Mouse (Mus musculus): ENCODE results near the gene Alad. TPM values are rescaled to one million over a fixed set of nuclear protein-coding genes. Genes with fewer than 3 reads are reported as not detected.

Gene Alad
- polyA plus RNA-seq, 1 experiment from 2014 or later = 161 TPM

DNA sequence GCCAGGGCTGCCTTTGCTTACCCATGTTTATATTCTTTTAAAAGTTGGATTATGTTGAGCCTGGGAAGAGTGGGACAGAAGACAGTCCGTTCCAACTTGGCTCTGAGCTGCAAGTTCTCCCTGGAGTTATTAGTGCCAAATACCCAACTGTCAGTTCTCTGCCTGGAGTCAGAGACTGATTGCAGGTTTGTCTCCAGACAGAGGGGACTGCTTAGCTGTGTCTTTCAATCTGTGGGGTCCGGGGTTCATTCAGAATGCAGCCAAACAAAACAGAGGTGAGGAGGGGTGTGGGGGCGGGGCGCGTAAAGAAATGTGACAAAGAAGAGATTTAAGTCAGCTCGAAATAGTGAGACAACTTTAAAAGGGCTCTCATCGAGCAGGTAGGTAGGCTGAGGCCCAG, 18.2 kb downstream of the Alad start:
- H3K27me3 ChIP-seq (ENCODE audit: control insufficient read depth, insufficient read depth, low read length) = no peaks in the 10 kb centered on the region
- peak overlapping the region; percentile 72 for H3K4me3 ChIP-seq (ENCODE audit: low read depth, low read length)
- peaks cover 7% of the 10 kb centered on the region; the same call in 1 of the 2 replicates for H3K4me1 ChIP-seq (replicated peaks; ENCODE audit: control insufficient read depth, insufficient read depth)
- WGBS = under 1% methylated on average over 7 of the region's 7 CpGs
- DNase-seq (ENCODE audit: low spot score) = peak; percentile 33
- H3K36me3 ChIP-seq (ENCODE audit: control insufficient read depth, insufficient read depth, low read length) = peaks cover 9% of the 10 kb centered on the region
- ATAC-seq (ENCODE audit: low FRiP score, low TSS enrichment) = no peak
- peak overlapping the region; percentile 91 for H3K27ac ChIP-seq (replicated peaks)
- peak overlapping the region; percentile 66 for H3K4me2 ChIP-seq (replicated peaks; ENCODE audit: low read depth)
- H3K9ac ChIP-seq (ENCODE audit: low read length) = peak overlapping the region; percentile 82
- H3K9me3 ChIP-seq (ENCODE audit: control insufficient read depth, low read length) = no peaks in the 10 kb centered on the region
- TF ChIP-seq EP300 (optimal IDR thresholded peaks at IDR 0.05) = no peak
- no peak for TF ChIP-seq CTCF (IDR thresholded peaks at IDR 0.05; ENCODE audit: low read depth)

DNA sequence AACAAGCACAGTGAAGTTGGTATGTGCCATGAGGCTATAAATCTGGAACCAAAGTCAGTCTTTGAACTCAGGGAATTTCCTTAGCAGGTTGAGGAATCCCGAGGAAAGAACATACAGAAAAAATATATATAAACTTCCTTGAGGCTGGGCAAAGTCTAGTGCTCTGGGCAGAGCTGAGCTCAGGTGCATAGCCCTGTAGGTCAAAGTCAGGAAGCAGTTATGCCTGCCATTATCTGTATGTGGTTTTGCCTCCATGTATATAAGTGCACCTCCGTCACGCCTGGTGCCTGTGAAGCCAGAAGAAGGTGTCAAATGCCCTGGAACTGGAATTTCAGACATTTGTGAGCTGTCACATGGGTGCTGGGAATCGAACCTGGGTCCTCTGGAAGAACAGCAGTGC, 18.9 kb downstream of the Alad start:
- H3K36me3 ChIP-seq (ENCODE audit: control insufficient read depth, insufficient read depth, low read length) = peaks cover 9% of the 10 kb centered on the region
- peak overlapping the region; percentile 91 for H3K27ac ChIP-seq (replicated peaks)
- ATAC-seq (ENCODE audit: low FRiP score, low TSS enrichment) (peak; percentile 57; the same call in 1 of the 2 replicates), DNase-seq (ENCODE audit: low spot score) (peak; percentile 45)
- 59% methylated on average over 4 of the region's 4 CpGs for WGBS
- H3K27me3 ChIP-seq (ENCODE audit: control insufficient read depth, insufficient read depth, low read length) = no peaks in the 10 kb centered on the region
- TF ChIP-seq CTCF (IDR thresholded peaks at IDR 0.05; ENCODE audit: low read depth) (no peak), EP300 (optimal IDR thresholded peaks at IDR 0.05) (no peak)
- H3K4me1 ChIP-seq (replicated peaks; ENCODE audit: control insufficient read depth, insufficient read depth) = peaks cover 10% of the 10 kb centered on the region
- no peak overlapping the region for H3K4me3 ChIP-seq (ENCODE audit: low read depth, low read length)
- H3K9me3 ChIP-seq (ENCODE audit: control insufficient read depth, low read length) = no peaks in the 10 kb centered on the region
- peak overlapping the region; percentile 66 for H3K4me2 ChIP-seq (replicated peaks; ENCODE audit: low read depth)
- H3K9ac ChIP-seq (ENCODE audit: low read length) = no peak overlapping the region

DNA sequence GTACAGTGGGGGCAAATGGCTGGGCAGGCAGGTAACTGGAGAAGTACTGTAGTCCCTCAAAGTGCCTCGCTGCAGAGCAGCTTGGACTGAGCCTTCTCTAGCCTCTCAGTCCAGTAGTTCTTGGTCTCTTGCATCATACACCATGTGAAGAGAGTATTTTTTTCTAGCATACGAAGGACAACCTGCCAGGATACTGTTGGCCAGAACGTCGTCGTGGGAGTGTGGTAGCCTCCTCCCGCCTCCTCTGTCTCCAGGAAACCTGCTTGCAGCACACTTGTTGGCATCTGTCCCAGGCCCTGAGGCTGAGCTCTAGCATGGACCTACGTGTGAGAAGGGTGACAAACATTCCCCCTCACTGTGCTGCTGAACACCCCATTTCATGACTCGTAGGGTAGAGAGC, 22.9 kb downstream of the Alad start:
- WGBS = 37% methylated on average over 8 of the region's 8 CpGs
- H3K9ac ChIP-seq (ENCODE audit: low read length) = no peak overlapping the region
- TF ChIP-seq EP300 (optimal IDR thresholded peaks at IDR 0.05) (no peak), CTCF (IDR thresholded peaks at IDR 0.05; ENCODE audit: low read depth) (no peak)
- peaks cover 7% of the 10 kb centered on the region for H3K4me1 ChIP-seq (replicated peaks; ENCODE audit: control insufficient read depth, insufficient read depth)
- no peaks in the 10 kb centered on the region for H3K27me3 ChIP-seq (ENCODE audit: control insufficient read depth, insufficient read depth, low read length)
- ATAC-seq (ENCODE audit: low FRiP score, low TSS enrichment) (peak; percentile 36; the same call in 1 of the 2 replicates), DNase-seq (ENCODE audit: low spot score) (peak; percentile 73)
- peak overlapping the region; percentile 49; the same call in 1 of the 2 replicates for H3K27ac ChIP-seq (replicated peaks)
- no peaks in the 10 kb centered on the region for H3K9me3 ChIP-seq (ENCODE audit: control insufficient read depth, low read length)
- H3K36me3 ChIP-seq (ENCODE audit: control insufficient read depth, insufficient read depth, low read length) = peaks cover 9% of the 10 kb centered on the region
- H3K4me3 ChIP-seq (ENCODE audit: low read depth, low read length) = no peak overlapping the region
- no peak overlapping the region for H3K4me2 ChIP-seq (replicated peaks; ENCODE audit: low read depth)

DNA sequence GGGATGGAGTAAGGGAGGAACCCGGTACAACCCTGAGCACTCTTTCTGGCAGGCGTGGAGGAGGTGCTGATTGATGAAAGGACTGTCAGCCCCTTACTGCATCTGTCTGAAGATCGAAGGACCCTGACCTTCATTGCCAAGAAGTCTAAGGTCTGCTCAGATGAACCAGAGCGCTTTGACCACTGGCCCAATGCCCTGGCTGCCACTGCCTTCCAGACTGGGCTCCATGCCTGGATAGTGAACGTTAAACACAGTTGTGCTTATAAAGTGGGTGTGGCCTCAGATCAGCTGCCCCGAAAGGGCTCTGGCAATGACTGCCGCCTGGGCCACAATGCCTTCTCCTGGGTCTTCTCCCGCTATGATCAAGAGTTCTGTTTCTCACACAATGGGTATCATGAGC, 23.8 kb downstream of the Alad start:
- Histone ChIP-seq H3K27me3 (ENCODE audit: control insufficient read depth, insufficient read depth, low read length) (no peaks in the 10 kb centered on the region), H3K4me2 (replicated peaks; ENCODE audit: low read depth) (no peak overlapping the region), H3K9ac (ENCODE audit: low read length) (no peak overlapping the region), H3K4me3 (ENCODE audit: low read depth, low read length) (no peak overlapping the region), H3K27ac (replicated peaks) (peak overlapping the region; percentile 49; the same call in 1 of the 2 replicates), H3K36me3 (ENCODE audit: control insufficient read depth, insufficient read depth, low read length) (peaks cover 9% of the 10 kb centered on the region), H3K4me1 (replicated peaks; ENCODE audit: control insufficient read depth, insufficient read depth) (peaks cover 4% of the 10 kb centered on the region), H3K9me3 (ENCODE audit: control insufficient read depth, low read length) (no peaks in the 10 kb centered on the region)
- TF ChIP-seq CTCF (IDR thresholded peaks at IDR 0.05; ENCODE audit: low read depth) = no peak
- TF ChIP-seq EP300 (optimal IDR thresholded peaks at IDR 0.05) = no peak
- ATAC-seq (ENCODE audit: low FRiP score, low TSS enrichment) = peak; percentile 31
- 46% methylated on average over 8 of the region's 8 CpGs for WGBS
- peak; percentile 58 for DNase-seq (ENCODE audit: low spot score)

GRCm38 (mm10) chr4:62494230-62494629, 25.5 kb downstream of the Alad start:
- TF ChIP-seq EP300 (optimal IDR thresholded peaks at IDR 0.05) (no peak), CTCF (IDR thresholded peaks at IDR 0.05; ENCODE audit: low read depth) (no peak)
- Histone ChIP-seq H3K4me1 (replicated peaks; ENCODE audit: control insufficient read depth, insufficient read depth) (peaks cover 3% of the 10 kb centered on the region; the same call in 1 of the 2 replicates), H3K27me3 (ENCODE audit: control insufficient read depth, insufficient read depth, low read length) (no peaks in the 10 kb centered on the region), H3K4me2 (replicated peaks; ENCODE audit: low read depth) (no peak overlapping the region), H3K9ac (ENCODE audit: low read length) (no peak overlapping the region), H3K9me3 (ENCODE audit: control insufficient read depth, low read length) (no peaks in the 10 kb centered on the region), H3K36me3 (ENCODE audit: control insufficient read depth, insufficient read depth, low read length) (peaks cover 4% of the 10 kb centered on the region; the same call in 1 of the 2 replicates), H3K27ac (replicated peaks) (no peak overlapping the region), H3K4me3 (ENCODE audit: low read depth, low read length) (no peak overlapping the region)
- 61% methylated on average over 9 of the region's 9 CpGs for WGBS
- DNase-seq (ENCODE audit: low spot score) = no peak
- no peak for ATAC-seq (ENCODE audit: low FRiP score, low TSS enrichment)

- WGBS = 82% methylated on average over 2 of the region's 2 CpGs
These were observed 27.0 kb downstream of the Alad start for GRCm38 (mm10) chr4:62492682-62493081.

More at GRCm38 (mm10) chr4:62492682-62493081, 27.0 kb downstream of the Alad start:
- ATAC-seq (ENCODE audit: low FRiP score, low TSS enrichment) = no peak
- Histone ChIP-seq H3K4me1 (replicated peaks; ENCODE audit: control insufficient read depth, insufficient read depth) (peaks cover 3% of the 10 kb centered on the region; the same call in 1 of the 2 replicates), H3K27me3 (ENCODE audit: control insufficient read depth, insufficient read depth, low read length) (no peaks in the 10 kb centered on the region), H3K9me3 (ENCODE audit: control insufficient read depth, low read length) (no peaks in the 10 kb centered on the region), H3K4me3 (ENCODE audit: low read depth, low read length) (no peak overlapping the region), H3K36me3 (ENCODE audit: control insufficient read depth, insufficient read depth, low read length) (no peaks in the 10 kb centered on the region), H3K4me2 (replicated peaks; ENCODE audit: low read depth) (no peak overlapping the region), H3K27ac (replicated peaks) (no peak overlapping the region), H3K9ac (ENCODE audit: low read length) (no peak overlapping the region)
- TF ChIP-seq EP300 (optimal IDR thresholded peaks at IDR 0.05) (no peak), CTCF (IDR thresholded peaks at IDR 0.05; ENCODE audit: low read depth) (no peak)
- no peak for DNase-seq (ENCODE audit: low spot score)

All from stomach, postnatal 0 days (tissue).